Mouse (Mus musculus): ENCODE results near the gene Cab39l. TPM values are rescaled to one million over a fixed set of nuclear protein-coding genes. Genes with fewer than 3 reads are reported as not detected.

Gene Cab39l
- polyA plus RNA-seq, 1 experiment from 2014 or later, result 28.0 TPM

GRCm38 (mm10) chr14:59616802-59617201 is 176.0 kb downstream of the Cab39l start:
- DNase-seq (ENCODE audit: low spot score) (no peak), ATAC-seq (ENCODE audit: low FRiP score, low TSS enrichment) (no peak)
- Histone ChIP-seq H3K9me3 (ENCODE audit: control insufficient read depth, low read length) (no peaks in the 10 kb centered on the region), H3K4me2 (replicated peaks; ENCODE audit: low read depth) (no peak overlapping the region), H3K36me3 (ENCODE audit: control insufficient read depth, insufficient read depth, low read length) (no peaks in the 10 kb centered on the region), H3K9ac (ENCODE audit: low read length) (no peak overlapping the region), H3K27ac (replicated peaks) (no peak overlapping the region), H3K4me3 (ENCODE audit: low read depth, low read length) (no peak overlapping the region), H3K27me3 (ENCODE audit: control insufficient read depth, insufficient read depth, low read length) (no peaks in the 10 kb centered on the region), H3K4me1 (replicated peaks; ENCODE audit: control insufficient read depth, insufficient read depth) (no peaks in the 10 kb centered on the region)
- no peak for TF ChIP-seq EP300 (optimal IDR thresholded peaks at IDR 0.05)
- no peak for TF ChIP-seq CTCF (IDR thresholded peaks at IDR 0.05; ENCODE audit: low read depth)
- WGBS, result 50% methylated on average over 7 of the region's 7 CpGs

DNA sequence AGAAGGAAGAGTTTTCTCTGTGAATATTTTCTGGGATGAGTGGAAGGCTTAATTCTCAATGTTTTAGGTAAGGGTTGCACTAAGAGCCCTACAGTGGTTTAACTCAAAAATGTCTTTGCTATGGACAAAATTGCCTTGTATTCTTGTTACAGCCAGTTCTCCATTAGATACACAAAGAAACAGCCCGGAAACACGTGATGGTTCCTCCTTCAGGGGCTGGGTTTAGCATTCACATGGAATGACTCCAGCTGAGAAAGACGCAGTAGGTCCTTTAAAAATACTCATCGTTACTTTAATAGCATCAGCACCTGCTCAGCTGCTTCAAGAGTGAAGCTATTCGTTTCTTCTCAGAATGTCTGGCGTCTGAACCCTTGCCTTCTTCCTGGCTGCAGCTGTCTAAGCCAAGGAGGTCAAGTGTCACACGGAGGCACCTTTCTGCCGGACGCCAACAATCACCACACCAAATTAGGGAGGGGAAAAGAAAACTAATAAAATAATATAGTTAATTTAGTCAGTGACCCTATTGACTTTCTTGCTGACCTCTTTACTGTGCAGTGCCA is 183.6 kb downstream of the Cab39l start:
- H3K4me1 ChIP-seq (replicated peaks; ENCODE audit: control insufficient read depth, insufficient read depth), result no peaks in the 10 kb centered on the region
- ATAC-seq (ENCODE audit: low FRiP score, low TSS enrichment), result no peak
- no peak overlapping the region for H3K4me3 ChIP-seq (ENCODE audit: low read depth, low read length)
- no peak for DNase-seq (ENCODE audit: low spot score)
- TF ChIP-seq EP300 (optimal IDR thresholded peaks at IDR 0.05) (no peak), CTCF (IDR thresholded peaks at IDR 0.05; ENCODE audit: low read depth) (no peak)
- H3K27me3 ChIP-seq (ENCODE audit: control insufficient read depth, insufficient read depth, low read length), result no peaks in the 10 kb centered on the region
- no peaks in the 10 kb centered on the region for H3K36me3 ChIP-seq (ENCODE audit: control insufficient read depth, insufficient read depth, low read length)
- 44% methylated on average over 9 of the region's 9 CpGs for WGBS
- no peaks in the 10 kb centered on the region for H3K9me3 ChIP-seq (ENCODE audit: control insufficient read depth, low read length)
- H3K4me2 ChIP-seq (replicated peaks; ENCODE audit: low read depth), result peak overlapping the region; percentile 85; the same call in 1 of the 2 replicates
- no peak overlapping the region for H3K9ac ChIP-seq (ENCODE audit: low read length)
- H3K27ac ChIP-seq (replicated peaks), result no peak overlapping the region

- Histone ChIP-seq H3K27ac (replicated peaks) (peak within 1 kb of the TSS; percentile 69), H3K36me3 (ENCODE audit: control insufficient read depth, insufficient read depth, low read length) (no peaks in the 10 kb centered on the region), H3K4me1 (replicated peaks; ENCODE audit: control insufficient read depth, insufficient read depth) (no peaks in the 10 kb centered on the region), H3K27me3 (ENCODE audit: control insufficient read depth, insufficient read depth, low read length) (no peaks in the 10 kb centered on the region), H3K4me2 (replicated peaks; ENCODE audit: low read depth) (peak within 1 kb of the TSS; percentile 85), H3K4me3 (ENCODE audit: low read depth, low read length) (peak within 1 kb of the TSS; percentile 56), H3K9me3 (ENCODE audit: control insufficient read depth, low read length) (no peaks in the 10 kb centered on the region), H3K9ac (ENCODE audit: low read length) (peak within 1 kb of the TSS; percentile 57)
- ATAC-seq (ENCODE audit: low FRiP score, low TSS enrichment) (peak; percentile 86), DNase-seq (ENCODE audit: low spot score) (peak; percentile 88)
- TF ChIP-seq EP300 (optimal IDR thresholded peaks at IDR 0.05) (no peak), CTCF (IDR thresholded peaks at IDR 0.05; ENCODE audit: low read depth) (peak; percentile 79)
- under 1% methylated on average over 56 of the region's 65 CpGs for WGBS
Observed at GRCm38 (mm10) chr14:59625158-59625805, 184.5 kb downstream of the Cab39l start, which contains the start of gene Shisa2. TSS of gene Shisa2 (plus strand) at chr14:59625308.

GRCm38 (mm10) chr14:59625806-59626364 is 185.1 kb downstream of the Cab39l start:
- Histone ChIP-seq H3K9me3 (ENCODE audit: control insufficient read depth, low read length) (no peaks in the 10 kb centered on the region), H3K27me3 (ENCODE audit: control insufficient read depth, insufficient read depth, low read length) (no peaks in the 10 kb centered on the region), H3K27ac (replicated peaks) (peak overlapping the region; percentile 69), H3K9ac (ENCODE audit: low read length) (peak overlapping the region; percentile 57), H3K36me3 (ENCODE audit: control insufficient read depth, insufficient read depth, low read length) (no peaks in the 10 kb centered on the region), H3K4me3 (ENCODE audit: low read depth, low read length) (peak overlapping the region; percentile 56), H3K4me1 (replicated peaks; ENCODE audit: control insufficient read depth, insufficient read depth) (no peaks in the 10 kb centered on the region), H3K4me2 (replicated peaks; ENCODE audit: low read depth) (peak overlapping the region; percentile 85)
- ATAC-seq (ENCODE audit: low FRiP score, low TSS enrichment) (peak; percentile 56; the same call in 1 of the 2 replicates), DNase-seq (ENCODE audit: low spot score) (peak; percentile 61)
- TF ChIP-seq CTCF (IDR thresholded peaks at IDR 0.05; ENCODE audit: low read depth) (no peak), EP300 (optimal IDR thresholded peaks at IDR 0.05) (no peak)
- WGBS, result 1% methylated on average over 47 of the region's 51 CpGs

DNA sequence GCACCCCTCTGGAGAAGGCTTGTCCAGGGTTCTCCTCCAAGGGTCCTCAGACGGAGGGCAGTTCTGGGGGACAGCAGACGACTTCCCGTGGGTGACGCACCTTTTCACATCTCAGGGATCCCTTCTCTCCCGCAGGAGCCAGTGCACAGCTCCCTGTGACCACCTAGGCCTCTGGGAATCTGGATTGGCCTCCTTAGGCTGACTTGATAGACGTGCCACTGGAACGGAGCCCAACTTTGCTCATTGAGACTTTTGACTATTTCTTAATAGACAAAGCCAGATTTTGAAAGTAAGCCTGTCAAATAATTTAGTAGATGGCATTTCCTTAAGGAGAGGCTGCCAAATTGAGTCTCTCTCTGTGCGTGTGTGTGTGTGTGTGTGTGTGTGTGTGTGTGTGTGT is 185.9 kb downstream of the Cab39l start:
- H3K4me3 ChIP-seq (ENCODE audit: low read depth, low read length), result peak overlapping the region; percentile 56
- DNase-seq (ENCODE audit: low spot score), result peak; percentile 43
- no peaks in the 10 kb centered on the region for H3K36me3 ChIP-seq (ENCODE audit: control insufficient read depth, insufficient read depth, low read length)
- peak overlapping the region; percentile 85 for H3K4me2 ChIP-seq (replicated peaks; ENCODE audit: low read depth)
- no peak for ATAC-seq (ENCODE audit: low FRiP score, low TSS enrichment)
- TF ChIP-seq CTCF (IDR thresholded peaks at IDR 0.05; ENCODE audit: low read depth) (no peak), EP300 (optimal IDR thresholded peaks at IDR 0.05) (no peak)
- H3K9ac ChIP-seq (ENCODE audit: low read length), result no peak overlapping the region; the same call in 1 of the 2 replicates
- H3K27ac ChIP-seq (replicated peaks), result no peak overlapping the region
- no peaks in the 10 kb centered on the region for H3K9me3 ChIP-seq (ENCODE audit: control insufficient read depth, low read length)
- no peaks in the 10 kb centered on the region for H3K4me1 ChIP-seq (replicated peaks; ENCODE audit: control insufficient read depth, insufficient read depth)
- WGBS, result 36% methylated on average over 8 of the region's 8 CpGs
- H3K27me3 ChIP-seq (ENCODE audit: control insufficient read depth, insufficient read depth, low read length), result no peaks in the 10 kb centered on the region
